Mouse (Mus musculus) lung, postnatal 0 days (tissue): Measurements from ENCODE around the gene Ankrd23. TPM values are rescaled to one million over a fixed set of nuclear protein-coding genes. Genes with fewer than 3 reads are reported as not detected.

ENCODE experiments used
- ATAC-seq: fragments of 200-750 bp; cut with Nextera tagmentation; 2 replicates; pipeline ENCODE4 v1.8.0; 2017; ENCODE audit warnings: moderate library complexity
- DNase-seq: peaks from one replicate; pipeline ENCODE4 v3.0.0-alpha.2; 2016; ENCODE audit warnings: low spot score
- H3K27ac ChIP-seq: fragments of 300-500 bp; sonication (generic); 2 replicates; pipeline ENCODE4 v1.5.1; 2014; ENCODE audit warnings: antibody characterized with exemption, mild to moderate bottlenecking, low read length, mixed read lengths
- H3K27me3 ChIP-seq: fragments of 300-500 bp; sonication (generic); replicated peaks from 2 replicates; pipeline ENCODE4 v1.6.1; 2014; ENCODE audit warnings: low read length, mixed read lengths; ENCODE audit not compliant: insufficient read depth
- H3K36me3 ChIP-seq: fragments of 300-500 bp; sonication (generic); 2 replicates; pipeline ENCODE4 v1.6.1; 2014; ENCODE audit warnings: low read length, mixed read lengths; ENCODE audit not compliant: insufficient read depth
- H3K4me1 ChIP-seq: fragments of 300-500 bp; sonication (generic); 2 replicates; pipeline ENCODE4 v1.6.1; 2014; ENCODE audit warnings: antibody characterized with exemption, low read depth, low read length, mixed read lengths; ENCODE audit not compliant: insufficient read depth
- H3K4me2 ChIP-seq: fragments of 300-500 bp; sonication (generic); replicated peaks from 2 replicates; pipeline ENCODE4 v1.6.1; 2014; ENCODE audit warnings: low read depth, mild to moderate bottlenecking, low read length, moderate library complexity, mixed read lengths
- H3K4me3 ChIP-seq: fragments of 300-500 bp; sonication (generic); 2 replicates; pipeline ENCODE4 v1.5.1; 2014; ENCODE audit warnings: low read depth, low read length
- H3K9ac ChIP-seq: fragments of 300-500 bp; sonication (generic); replicated peaks from 2 replicates; pipeline ENCODE4 v1.6.1; 2014; ENCODE audit warnings: low read depth, mild to moderate bottlenecking
- H3K9me3 ChIP-seq: fragments of 300-500 bp; sonication (generic); 2 replicates; pipeline ENCODE4 v1.6.1; 2016; ENCODE audit warnings: low read length, mixed read lengths
- CTCF ChIP-seq: IDR thresholded peaks from 2 replicates; pipeline ENCODE4 v1.5.1; 2016; ENCODE audit warnings: antibody characterized with exemption, mild to moderate bottlenecking
- EP300 ChIP-seq: IDR thresholded peaks from 2 replicates; pipeline ENCODE4 v1.6.1; 2016; ENCODE audit warnings: antibody characterized with exemption, mild to moderate bottlenecking, control low read depth
- WGBS: fragments of 180-500 bp; shearing (Covaris S2); extraction: QIAGEN DNeasy Blood & Tissue Kit; methylation state at CpG from one replicate; pipeline ENCODE4 v1.1.7; 2014; 5-methylcytosine and 5-hydroxymethylcytosine counted together
- polyA plus RNA-seq: library from polyadenylated mRNA; unstranded; fragments of >200 nt; fragmentation: Nextera tagmentation; extraction: Ambion mirVana; gene quantifications from 2 replicates; pipeline ENCODE4 v1.2.1, GENCODE M21; 2015

Gene Ankrd23
- polyA plus RNA-seq, 1 experiment from 2014 or later, result 6.2 TPM

GRCm38 (mm10) chr1:36579974-36580383 is 43.3 kb upstream of the Ankrd23 start:
- H3K27ac ChIP-seq, result peak overlapping the region; percentile 71; the same call in 1 of the 2 replicates
- H3K36me3 ChIP-seq, result no peaks in the 10 kb centered on the region
- H3K9me3 ChIP-seq, result no peaks in the 10 kb centered on the region
- 38% methylated on average over 6 of the region's 6 CpGs for WGBS
- DNase-seq, result no peak
- TF ChIP-seq CTCF, result no peak
- no peak for TF ChIP-seq EP300
- peak; percentile 34 for ATAC-seq
- H3K9ac ChIP-seq, result no peak overlapping the region
- peak overlapping the region; percentile 53 for H3K4me2 ChIP-seq
- H3K4me1 ChIP-seq, result peaks cover 15% of the 10 kb centered on the region
- no peak overlapping the region for H3K4me3 ChIP-seq
- H3K27me3 ChIP-seq, result no peaks in the 10 kb centered on the region

- Histone ChIP-seq H3K4me1 (peaks cover 22% of the 10 kb centered on the region), H3K27me3 (no peaks in the 10 kb centered on the region), H3K36me3 (no peaks in the 10 kb centered on the region), H3K4me2 (no peak overlapping the region), H3K9me3 (no peaks in the 10 kb centered on the region), H3K9ac (no peak overlapping the region), H3K4me3 (no peak overlapping the region), H3K27ac (no peak overlapping the region)
- ATAC-seq (no peak), DNase-seq (no peak)
- TF ChIP-seq EP300 (no peak), CTCF (no peak)
- 64% methylated on average over 6 of the region's 6 CpGs for WGBS
Measured at GRCm38 (mm10) chr1:36576991-36577675, 40.5 kb upstream of the Ankrd23 start.

GRCm38 (mm10) chr1:36575347-36575746 is 38.7 kb upstream of the Ankrd23 start:
- no peaks in the 10 kb centered on the region for H3K36me3 ChIP-seq
- WGBS, result 53% methylated on average over 6 of the region's 6 CpGs
- no peaks in the 10 kb centered on the region for H3K9me3 ChIP-seq
- H3K4me3 ChIP-seq, result no peak overlapping the region
- TF ChIP-seq EP300, result no peak
- no peak for TF ChIP-seq CTCF
- H3K9ac ChIP-seq, result no peak overlapping the region
- no peak overlapping the region for H3K27ac ChIP-seq
- DNase-seq (no peak), ATAC-seq (no peak)
- H3K4me2 ChIP-seq, result no peak overlapping the region
- peaks cover 24% of the 10 kb centered on the region for H3K4me1 ChIP-seq
- H3K27me3 ChIP-seq, result no peaks in the 10 kb centered on the region

- WGBS, result 65% methylated on average over 5 of the region's 5 CpGs
- no peaks in the 10 kb centered on the region for H3K27me3 ChIP-seq
- peaks cover 20% of the 10 kb centered on the region; the same call in 1 of the 2 replicates for H3K4me1 ChIP-seq
- H3K27ac ChIP-seq, result no peak overlapping the region
- DNase-seq (no peak), ATAC-seq (no peak)
- no peak overlapping the region for H3K4me2 ChIP-seq
- no peaks in the 10 kb centered on the region for H3K36me3 ChIP-seq
- no peak overlapping the region for H3K9ac ChIP-seq
- no peak for TF ChIP-seq EP300
- TF ChIP-seq CTCF, result no peak
- H3K4me3 ChIP-seq, result no peak overlapping the region
- H3K9me3 ChIP-seq, result no peaks in the 10 kb centered on the region
Measured at GRCm38 (mm10) chr1:36574196-36574955, 37.7 kb upstream of the Ankrd23 start.

GRCm38 (mm10) chr1:36573524-36573923 is 36.8 kb upstream of the Ankrd23 start:
- Histone ChIP-seq H3K4me3 (no peak overlapping the region), H3K36me3 (no peaks in the 10 kb centered on the region), H3K9ac (no peak overlapping the region), H3K27ac (no peak overlapping the region), H3K4me1 (peaks cover 25% of the 10 kb centered on the region; the same call in 1 of the 2 replicates), H3K9me3 (no peaks in the 10 kb centered on the region), H3K27me3 (no peaks in the 10 kb centered on the region), H3K4me2 (no peak overlapping the region)
- DNase-seq, result peak; percentile 65
- WGBS, result 60% methylated on average over 8 of the region's 8 CpGs
- peak; percentile 19; the same call in 1 of the 2 replicates for ATAC-seq
- TF ChIP-seq CTCF, result no peak
- TF ChIP-seq EP300, result no peak

- Histone ChIP-seq H3K4me3 (no peak overlapping the region), H3K27me3 (no peaks in the 10 kb centered on the region), H3K9ac (no peak overlapping the region), H3K9me3 (no peaks in the 10 kb centered on the region), H3K36me3 (no peaks in the 10 kb centered on the region), H3K27ac (peak overlapping the region; percentile 69), H3K4me2 (no peak overlapping the region), H3K4me1 (peaks cover 25% of the 10 kb centered on the region; the same call in 1 of the 2 replicates)
- ATAC-seq, result no peak; the same call in 1 of the 2 replicates
- TF ChIP-seq CTCF, result no peak
- TF ChIP-seq EP300, result 0 out of 2 replicates have a peak, but pooled peaks have one; percentile 30
- no peak for DNase-seq
- 57% methylated on average over 1 of the region's 1 CpGs for WGBS
Measured at GRCm38 (mm10) chr1:36572709-36573108, 36.0 kb upstream of the Ankrd23 start.
